Mouse (Mus musculus) left cerebral cortex, postnatal 25 days (tissue): Measurements from ENCODE around the gene Gm6268. TPM values are rescaled to one million over a fixed set of nuclear protein-coding genes. Genes with fewer than 3 reads are reported as not detected.

Source experiments
- DNase-seq, 2 experiments: peaks; one replicate each; pipeline ENCODE4 v3.0.0; 2022; ENCODE audit warnings: low spot score in 2 of 2, mixed read lengths in 1 of 2
- intact Hi-C: fragments of 180-260 bp; cut with DNase I; formaldehyde crosslinking; loops from one replicate; pipeline ENCODE4 v1.15.1; 2025
- microRNA-seq, 2 experiments: library from miRNA; unstranded; fragments of <30 nt; microRNA quantifications; one replicate each; pipeline ENCODE4 v1.2.0; 2022
- total RNA-seq, 2 experiments: library from RNA; stranded (reverse); gene quantifications; 2 replicates each; pipeline ENCODE4 v1.2.3; 2021

The Gm6268 gene
- total RNA-seq = not detected

DNA sequence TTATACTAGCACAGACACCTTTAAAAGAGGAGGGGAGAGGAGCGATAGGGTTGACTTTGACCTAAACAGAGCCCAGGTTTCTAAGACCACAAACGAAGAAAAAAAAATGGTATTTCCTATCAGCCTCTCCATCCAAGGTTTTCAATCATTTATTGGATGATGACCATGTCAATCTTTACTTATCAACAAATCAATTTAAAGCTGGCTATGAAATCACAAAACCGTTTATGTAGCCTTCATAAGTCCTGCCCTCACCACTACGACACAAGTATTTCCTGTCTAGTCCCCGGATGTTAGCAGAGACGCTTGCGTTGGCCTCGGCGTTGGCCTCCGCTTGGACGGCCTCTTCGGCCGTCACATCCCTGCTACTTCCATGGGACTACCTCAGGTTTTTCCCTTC is at the start of gene Gm6268:
TSS of gene Gm6268 (plus strand) at position 301 of the 400 bp plus-strand sequence.
- DNase-seq = no peak
- intact Hi-C loops = no loop called here

DNA sequence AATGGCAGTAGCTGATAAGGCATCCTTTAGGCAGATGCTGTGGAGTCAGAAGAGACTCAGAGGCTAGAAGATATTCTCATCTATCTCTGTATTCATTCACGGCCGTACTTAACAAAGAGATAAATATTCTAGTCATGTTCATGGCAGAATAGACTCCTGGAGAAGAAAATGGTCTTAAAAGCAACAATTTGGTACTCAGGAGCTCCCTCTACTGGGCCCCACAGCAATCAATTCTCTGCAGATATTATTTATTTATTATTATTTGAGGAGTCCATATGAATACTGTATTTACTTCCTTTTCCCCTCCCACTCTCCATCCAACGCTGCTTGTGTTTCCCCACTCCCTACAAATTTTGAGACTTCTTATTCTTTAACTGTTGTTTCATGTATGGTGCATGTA is 48.6 kb upstream of the Gm6268 start:
- peak; percentile 4 to 13 for DNase-seq
- intact Hi-C loops = loop anchor here (1.0 kb wide), 1 partner anchor 126 kb away; no protein-coding TSS in a partner anchor

DNA sequence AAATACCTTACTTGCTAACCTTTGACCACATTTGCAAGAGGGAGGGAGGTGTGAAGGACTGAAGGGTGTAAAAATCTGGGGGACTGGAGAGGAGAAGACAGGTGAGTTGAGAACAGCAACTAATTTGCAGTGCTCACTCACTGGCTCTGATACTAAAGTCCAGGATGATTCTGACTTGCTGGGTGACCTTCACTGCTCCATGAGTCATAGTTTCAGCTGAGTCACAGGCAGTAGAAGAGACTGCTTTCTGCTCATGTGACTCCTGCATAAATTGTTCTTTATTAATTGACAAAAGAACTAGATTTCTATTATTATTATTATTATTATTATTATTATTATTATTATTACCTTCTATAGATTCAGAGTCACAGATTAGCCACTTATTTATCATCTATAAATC is 15.7 kb upstream of the Gm6268 start:
- no peak for DNase-seq
- intact Hi-C loops = no loop called here

DNA sequence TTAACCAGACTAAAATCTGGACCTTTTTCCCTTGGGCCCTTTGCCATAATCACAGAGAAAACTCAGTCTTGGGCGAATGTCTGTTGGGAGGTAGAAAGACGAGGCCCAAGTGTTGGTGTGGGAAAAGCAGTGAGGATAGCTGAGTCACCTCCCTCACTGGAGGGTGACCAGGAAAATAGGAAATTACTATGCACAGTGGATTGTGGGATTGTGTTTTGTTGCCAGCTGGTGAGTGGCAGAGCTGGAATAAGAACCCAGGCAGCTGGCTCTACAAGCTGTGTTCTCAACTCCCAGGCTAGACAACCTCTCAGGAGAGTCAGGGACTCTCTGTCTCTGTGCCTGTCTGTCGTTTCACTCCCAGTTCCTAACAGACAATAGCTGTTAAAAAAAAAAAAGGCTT is 11.1 kb upstream of the Gm6268 start:
- intact Hi-C loops = loop anchor here (5.0 kb wide), 2 partner anchors 63 to 78 kb away; partner anchors contain the start of gene Lonrf3

DNA sequence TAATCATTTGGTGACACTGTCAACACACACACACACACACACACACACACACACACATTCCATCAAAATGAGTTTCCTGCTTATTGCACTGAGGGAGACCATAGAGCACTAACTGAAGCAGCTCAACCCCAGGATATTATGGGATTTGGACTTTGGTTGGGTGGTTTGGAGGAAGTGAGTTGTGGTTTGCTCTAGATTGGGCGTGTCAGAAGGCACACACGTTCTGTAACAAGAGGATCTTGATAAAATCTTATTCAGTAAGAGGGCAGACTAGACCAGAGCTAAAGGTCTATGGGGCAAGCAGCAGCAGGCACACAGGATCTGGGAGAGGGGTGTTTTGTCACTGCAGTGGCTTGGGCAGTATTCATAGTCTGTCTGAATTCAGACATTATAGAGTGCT is 10.6 kb upstream of the Gm6268 start:
- intact Hi-C loops = loop anchor here (5.0 kb wide), 2 partner anchors 63 to 78 kb away; partner anchors contain the start of gene Lonrf3

More for the DNA sequence above, 11.1 kb upstream of the Gm6268 start:
- peak; percentile 36 to 85 for DNase-seq

DNA sequence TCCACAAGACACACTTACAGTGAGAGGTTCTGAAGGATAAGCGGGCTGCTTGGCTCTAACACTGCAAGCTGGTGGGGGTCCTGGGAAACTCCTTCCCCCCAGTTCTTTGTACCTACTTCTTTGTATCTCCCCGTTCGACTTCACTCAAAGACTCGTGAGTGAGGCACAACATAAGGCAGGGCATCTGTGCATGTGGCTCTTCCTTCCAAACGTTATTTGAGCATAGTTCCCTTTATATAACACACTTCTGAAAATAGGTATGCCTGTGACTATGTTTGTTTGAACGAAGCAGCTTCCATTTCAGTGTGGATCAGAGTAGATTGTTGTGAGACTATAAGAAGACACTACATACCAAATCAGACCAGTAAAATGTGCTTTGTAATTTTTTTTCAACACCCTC is 8.4 kb upstream of the Gm6268 start:
- intact Hi-C loops = loop anchor here (1.0 to 5.0 kb wide), 3 partner anchors 65 to 166 kb away; partner anchors contain the start of gene Lonrf3

More for the DNA sequence above, 10.6 kb upstream of the Gm6268 start:
- no peak for DNase-seq

DNA sequence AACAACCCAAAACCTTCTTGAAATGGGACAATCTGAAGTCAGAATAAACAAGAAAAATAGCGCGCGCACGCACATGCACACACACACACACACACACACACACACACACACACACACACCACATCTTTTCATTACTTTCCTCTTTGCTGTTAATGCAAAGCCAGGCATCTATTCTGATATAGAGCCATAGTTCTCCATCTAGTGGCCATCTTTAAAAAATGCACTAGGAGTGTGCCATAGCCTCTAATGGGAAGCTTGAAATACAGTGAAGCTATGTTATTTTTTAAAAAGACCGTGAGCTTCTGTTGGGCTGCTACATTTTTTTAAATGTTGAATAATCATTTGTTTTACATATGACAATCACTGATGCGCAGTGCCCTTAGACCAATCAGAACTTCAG is 7.8 kb upstream of the Gm6268 start:
- intact Hi-C loops = loop anchor here (1.0 to 5.0 kb wide), 3 partner anchors 66 to 167 kb away; partner anchors contain the start of gene Lonrf3
- DNase-seq = peak; percentile 3 to 17

More for the DNA sequence above, 8.4 kb upstream of the Gm6268 start:
- peak; percentile 19 to 63 for DNase-seq

DNA sequence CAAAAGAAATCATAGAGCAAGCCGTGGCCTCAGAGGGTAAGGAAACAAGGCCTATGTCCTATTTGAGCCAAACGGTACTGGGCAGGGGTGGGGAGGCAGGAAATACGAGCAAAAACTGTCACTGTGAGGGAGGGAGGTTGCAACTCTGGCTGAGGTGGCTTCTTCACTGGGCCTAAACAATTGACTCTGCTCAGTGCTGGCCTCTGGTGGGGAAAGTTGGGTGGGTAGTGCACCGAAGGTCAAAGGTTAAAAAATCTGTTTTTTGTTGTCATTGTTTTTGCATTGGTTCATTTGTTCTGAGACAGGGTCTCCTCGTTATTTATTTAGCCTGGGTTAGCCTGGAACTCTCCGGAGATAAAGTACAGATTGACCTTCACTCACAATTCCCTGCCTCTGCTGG is 1.2 kb downstream of the Gm6268 start:
- no peak for DNase-seq
- intact Hi-C loops = no loop called here

DNA sequence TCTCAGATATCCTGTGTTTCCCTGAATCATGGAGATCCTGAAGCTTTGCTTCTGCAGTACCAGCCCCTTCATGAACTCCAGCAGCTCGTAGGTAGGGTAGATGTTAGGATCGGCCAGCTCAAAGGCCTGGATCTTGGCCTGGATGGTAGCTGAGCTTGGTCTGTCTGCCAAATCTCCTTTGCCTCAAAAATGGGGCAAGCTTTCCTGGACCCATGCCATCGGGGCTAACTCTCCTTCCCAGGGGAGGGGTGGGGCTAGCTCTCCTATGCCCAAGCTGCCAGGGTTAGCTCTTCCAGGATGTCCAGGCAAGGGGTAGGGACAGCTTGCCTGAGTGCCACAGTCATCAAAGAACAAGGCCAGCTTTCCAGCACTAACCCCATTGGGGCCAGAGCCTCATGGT is 18.1 kb downstream of the Gm6268 start:
- peak in 1 of 2 experiments; percentile 3 for DNase-seq
- intact Hi-C loops = no loop called here

DNA sequence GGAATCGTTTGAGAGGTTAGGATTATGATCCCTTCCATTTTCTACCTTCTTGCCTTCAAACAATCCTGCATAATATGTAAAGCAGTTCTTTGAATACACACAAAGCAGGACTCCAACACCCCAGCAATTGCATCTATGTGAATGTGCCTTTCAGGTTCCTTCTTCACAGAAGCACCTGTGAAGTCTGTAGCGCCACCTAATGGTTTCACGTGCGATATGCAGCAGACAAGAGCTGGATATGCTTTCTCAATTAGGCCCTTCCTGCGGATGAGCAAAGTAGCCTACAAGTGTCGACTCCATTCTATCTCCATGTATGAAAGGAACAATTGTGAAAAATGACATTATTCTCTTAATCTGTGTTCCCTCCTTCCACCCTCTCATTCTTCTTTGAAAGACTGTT is 33.9 kb downstream of the Gm6268 start:
- DNase-seq = peak in 1 of 2 experiments; percentile 3
- intact Hi-C loops = no loop called here

DNA sequence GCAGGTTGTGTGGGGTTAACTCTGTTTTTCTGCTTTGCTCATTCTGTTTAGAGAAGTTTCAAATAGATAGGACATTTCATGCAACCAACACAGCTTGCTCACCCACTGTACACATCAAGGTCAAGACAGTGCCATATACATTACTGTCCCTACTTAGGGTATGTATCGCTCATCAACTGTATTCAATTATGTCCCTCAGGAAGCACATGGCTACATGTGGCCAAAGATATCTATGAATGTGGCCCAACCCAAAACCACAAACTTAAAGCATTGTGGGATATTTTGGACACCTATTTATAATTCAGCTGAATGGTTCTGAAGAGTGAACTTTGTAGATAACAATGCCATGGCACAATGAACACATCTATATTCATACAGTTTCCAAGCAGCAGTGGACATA is 36.9 kb downstream of the Gm6268 start:
- no peak for DNase-seq
- intact Hi-C loops = no loop called here

Small RNAs within 50 kb of the gene (microRNA-seq; reads per million reads assigned to microRNA genes)
- gene Gm44485 = 0 reads per million in 2 experiments

Other genes with a start within 250 kb of the Gm6268 start
- gene Zcchc12, start 205.4 kb upstream of the Gm6268 start, total RNA-seq = 10 to 100 TPM; 57.8 to 70.7 TPM
- gene Lonrf3, start 72.9 kb upstream of the Gm6268 start, total RNA-seq = 10 to 100 TPM; 12.3 to 13.9 TPM
- under 1 TPM in 1 of 2 experiments, not detected in 1; 0.53 TPM for gene Gm14569, start 90.5 kb downstream of the Gm6268 start, total RNA-seq
- 100 to 1,000 TPM; 307 to 330 TPM for gene Pgrmc1, start 196.9 kb downstream of the Gm6268 start, total RNA-seq
- 10 to 100 TPM; 12.6 to 12.8 TPM for gene Akap17b, start 244.1 kb downstream of the Gm6268 start, total RNA-seq